Mouse (Mus musculus) ES-Bruce4 (cell line): Measurements from ENCODE around the gene Smim15.

ENCODE experiments used
- CTCF ChIP-seq: IDR thresholded peaks from one replicate; pipeline ENCODE4 v1.8.1; 2011; ENCODE audit warnings: low read depth, low read length
- EP300 ChIP-seq: IDR thresholded peaks from 2 replicates; pipeline ENCODE4 v1.6.1; 2011; ENCODE audit warnings: low read depth, low read length; ENCODE audit not compliant: insufficient read depth
- POLR2A ChIP-seq: IDR thresholded peaks from one replicate; pipeline ENCODE4 v1.8.1; 2011; ENCODE audit warnings: low read length; ENCODE audit not compliant: insufficient read depth

DNA sequence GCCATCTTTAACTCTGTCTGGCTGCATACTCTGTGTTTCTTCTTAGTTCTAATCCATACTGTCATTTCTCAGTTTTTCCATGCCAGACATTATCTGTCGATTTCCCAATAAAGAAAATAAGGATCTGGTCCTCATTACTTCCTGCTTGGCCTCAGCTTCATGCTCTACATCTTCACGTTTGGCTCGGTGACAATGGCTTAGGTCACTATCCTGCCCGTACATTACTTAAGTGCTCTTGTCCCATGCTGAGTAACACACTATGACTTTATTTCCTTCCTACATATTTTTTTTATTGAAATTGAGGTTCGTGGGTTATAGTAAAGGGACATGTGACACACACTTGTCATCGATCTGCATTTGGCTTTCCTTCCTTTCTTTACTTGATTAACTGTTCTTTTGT is 29.1 kb upstream of the Smim15 start:
- TF ChIP-seq CTCF (no peak), POLR2A (no peak), EP300 (no peak)
